Mouse (Mus musculus) midbrain, postnatal 0 days (tissue): ENCODE results near the gene Pigv. TPM values are rescaled to one million over a fixed set of nuclear protein-coding genes. Genes with fewer than 3 reads are reported as not detected.

Experiments
- ATAC-seq: fragments of 200-750 bp; cut with Nextera tagmentation; 2 replicates; pipeline ENCODE4 v1.8.0; 2017; ENCODE audit warnings: moderate number of reproducible peaks, mild to moderate bottlenecking, moderate TSS enrichment, moderate library complexity; ENCODE audit not compliant: low FRiP score
- DNase-seq: peaks from one replicate; pipeline ENCODE4 v3.0.0-alpha.2; 2015; ENCODE audit warnings: low spot score
- H3K27ac ChIP-seq: fragments of 300-500 bp; sonication (generic); 2 replicates; pipeline ENCODE4 v1.5.1; 2014; ENCODE audit warnings: low read depth, mild to moderate bottlenecking, low read length, mixed read lengths
- H3K27me3 ChIP-seq: fragments of 300-500 bp; sonication (generic); 2 replicates; pipeline ENCODE4 v1.6.1; 2014; ENCODE audit warnings: low read length, control low read depth, mixed read lengths; ENCODE audit not compliant: insufficient read depth
- H3K36me3 ChIP-seq: fragments of 300-500 bp; sonication (generic); 2 replicates; pipeline ENCODE4 v1.6.1; 2014; ENCODE audit warnings: low read length, control low read depth, mixed read lengths; ENCODE audit not compliant: insufficient read depth
- H3K4me1 ChIP-seq: fragments of 300-500 bp; sonication (generic); 2 replicates; pipeline ENCODE4 v1.6.1; 2014; ENCODE audit warnings: mild to moderate bottlenecking, control low read depth, antibody characterized with exemption, low read length, mixed read lengths; ENCODE audit not compliant: insufficient read depth
- H3K4me2 ChIP-seq: fragments of 300-500 bp; sonication (generic); 2 replicates; pipeline ENCODE4 v1.6.1; 2014; ENCODE audit warnings: low read depth, mild to moderate bottlenecking, low read length, mixed read lengths; ENCODE audit not compliant: poor library complexity, severe bottlenecking
- H3K4me3 ChIP-seq: fragments of 300-500 bp; sonication (generic); 2 replicates; pipeline ENCODE4 v1.5.1; 2014; ENCODE audit warnings: low read depth, mild to moderate bottlenecking, low read length, moderate library complexity
- H3K9ac ChIP-seq: fragments of 300-500 bp; sonication (generic); replicated peaks from 2 replicates; pipeline ENCODE4 v1.6.1; 2014; ENCODE audit warnings: mild to moderate bottlenecking, low read length, moderate library complexity, mixed read lengths; ENCODE audit not compliant: poor library complexity, severe bottlenecking
- H3K9me3 ChIP-seq: fragments of 300-500 bp; sonication (generic); 2 replicates; pipeline ENCODE4 v1.6.1; 2016; ENCODE audit warnings: low read length, control low read depth
- CTCF ChIP-seq: IDR thresholded peaks from 2 replicates; pipeline ENCODE4 v1.5.1; 2016; ENCODE audit warnings: antibody characterized with exemption, mild to moderate bottlenecking
- WGBS: fragments of 180-500 bp; shearing (Covaris S2); extraction: QIAGEN DNeasy Blood & Tissue Kit; methylation state at CpG from one replicate; pipeline ENCODE4 v1.1.7; 2014; 5-methylcytosine and 5-hydroxymethylcytosine counted together
- polyA plus RNA-seq: library from polyadenylated mRNA; unstranded; fragments of >200 nt; fragmentation: Nextera tagmentation; extraction: Ambion mirVana; gene quantifications from 2 replicates; pipeline ENCODE4 v1.2.1, GENCODE M21; 2015
- total RNA-seq: library from RNA; depleted of rRNA; stranded (reverse); fragments of >200 nt; gene quantifications from 2 replicates; pipeline ENCODE4 v1.2.3, GENCODE M21; 2014

The Pigv gene
- total and polyA plus RNA-seq, 2 experiments from 2014 or later = 8.9 to 13.5 TPM

- Histone ChIP-seq H3K4me1 (no peaks in the 10 kb centered on the region), H3K4me2 (no peak overlapping the region), H3K9me3 (no peaks in the 10 kb centered on the region), H3K27ac (no peak overlapping the region), H3K36me3 (peaks cover 86% of the 10 kb centered on the region), H3K9ac (no peak overlapping the region), H3K27me3 (no peaks in the 10 kb centered on the region), H3K4me3 (no peak overlapping the region)
- WGBS = 68% methylated on average over 7 of the region's 7 CpGs
- DNase-seq (peak; percentile 55), ATAC-seq (no peak)
- TF ChIP-seq CTCF = no peak
These were observed 16.1 kb upstream of the Pigv start for GRCm38 (mm10) chr4:133688417-133689067.

DNA sequence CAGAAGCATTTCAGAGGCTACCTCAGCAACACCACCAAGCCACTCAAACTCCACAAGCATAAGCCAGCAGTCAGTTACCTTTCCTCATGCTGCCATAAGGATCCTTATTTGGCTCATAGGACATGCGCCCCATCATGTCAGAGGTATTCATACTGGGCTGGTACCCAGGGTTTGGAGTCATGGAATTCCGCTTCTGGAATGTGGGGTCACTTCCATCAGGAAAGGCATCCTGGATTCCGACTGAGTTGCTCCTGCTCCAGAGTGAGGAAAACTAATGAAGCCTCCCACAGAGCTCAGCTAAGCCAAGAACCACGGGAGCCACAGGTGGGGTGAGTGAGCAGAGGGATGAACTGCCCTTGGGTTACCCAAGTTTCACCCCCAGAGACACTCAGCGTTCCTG lies 14.7 kb upstream of the Pigv start:
- Histone ChIP-seq H3K4me1 (no peaks in the 10 kb centered on the region), H3K4me3 (no peak overlapping the region), H3K9ac (no peak overlapping the region), H3K27me3 (no peaks in the 10 kb centered on the region), H3K9me3 (no peaks in the 10 kb centered on the region), H3K36me3 (peaks cover 79% of the 10 kb centered on the region), H3K4me2 (no peak overlapping the region), H3K27ac (no peak overlapping the region)
- DNase-seq = no peak
- 89% methylated on average over 5 of the region's 5 CpGs for WGBS
- TF ChIP-seq CTCF = no peak
- no peak for ATAC-seq

GRCm38 (mm10) chr4:133686512-133686911 lies 14.1 kb upstream of the Pigv start:
- Histone ChIP-seq H3K9ac (no peak overlapping the region), H3K4me2 (no peak overlapping the region), H3K27me3 (no peaks in the 10 kb centered on the region), H3K27ac (no peak overlapping the region), H3K4me3 (no peak overlapping the region), H3K36me3 (peaks cover 76% of the 10 kb centered on the region), H3K4me1 (no peaks in the 10 kb centered on the region), H3K9me3 (no peaks in the 10 kb centered on the region)
- no peak for DNase-seq
- TF ChIP-seq CTCF = no peak
- ATAC-seq = no peak
- WGBS = 90% methylated on average over 11 of the region's 11 CpGs

DNA sequence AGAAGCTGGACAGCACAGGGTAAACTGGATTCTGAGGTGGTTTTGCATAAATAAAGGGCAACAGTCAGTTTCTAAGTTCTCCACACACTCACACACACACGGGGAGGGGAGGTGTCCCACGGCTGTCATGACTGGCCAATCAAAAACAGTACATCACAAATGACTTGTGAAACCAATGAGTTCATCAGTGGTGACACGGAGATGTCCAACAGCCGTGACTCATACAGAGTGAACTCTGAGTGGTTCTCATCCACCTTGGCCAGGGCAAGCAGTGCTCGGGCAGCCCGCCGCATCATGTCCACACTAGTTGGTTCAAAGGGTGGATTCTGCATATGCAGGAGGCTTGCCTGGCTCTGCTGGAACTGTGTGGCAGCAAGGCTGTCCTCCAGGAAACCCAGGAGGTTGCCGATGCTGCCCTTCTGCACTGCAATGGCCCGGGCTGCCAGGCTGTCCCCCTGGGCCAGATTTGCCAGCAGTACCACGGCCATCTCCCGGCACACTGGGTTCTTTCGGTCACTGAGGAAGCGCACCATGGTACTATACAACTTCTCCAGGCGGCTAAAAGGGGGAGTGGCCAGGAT lies 7.8 kb upstream of the Pigv start:
- H3K4me1 ChIP-seq = no peaks in the 10 kb centered on the region
- H3K36me3 ChIP-seq = peaks cover 38% of the 10 kb centered on the region

GRCm38 (mm10) chr4:133679629-133680028 lies 7.2 kb upstream of the Pigv start:
- H3K36me3 ChIP-seq = peaks cover 31% of the 10 kb centered on the region
- no peaks in the 10 kb centered on the region for H3K27me3 ChIP-seq
- no peak overlapping the region for H3K9ac ChIP-seq
- no peak overlapping the region for H3K4me2 ChIP-seq
- no peaks in the 10 kb centered on the region for H3K9me3 ChIP-seq
- DNase-seq (no peak), ATAC-seq (no peak)
- no peak overlapping the region for H3K4me3 ChIP-seq
- TF ChIP-seq CTCF = no peak
- H3K27ac ChIP-seq = no peak overlapping the region
- 92% methylated on average over 7 of the region's 7 CpGs for WGBS
- H3K4me1 ChIP-seq = no peaks in the 10 kb centered on the region

More for the DNA sequence above, 7.8 kb upstream of the Pigv start:
- H3K27me3 ChIP-seq = no peaks in the 10 kb centered on the region
- no peak overlapping the region for H3K4me2 ChIP-seq
- no peak overlapping the region for H3K27ac ChIP-seq
- DNase-seq (no peak), ATAC-seq (no peak)
- WGBS = 86% methylated on average over 14 of the region's 14 CpGs
- H3K9ac ChIP-seq = no peak overlapping the region
- H3K9me3 ChIP-seq = no peaks in the 10 kb centered on the region
- no peak for TF ChIP-seq CTCF
- H3K4me3 ChIP-seq = no peak overlapping the region

DNA sequence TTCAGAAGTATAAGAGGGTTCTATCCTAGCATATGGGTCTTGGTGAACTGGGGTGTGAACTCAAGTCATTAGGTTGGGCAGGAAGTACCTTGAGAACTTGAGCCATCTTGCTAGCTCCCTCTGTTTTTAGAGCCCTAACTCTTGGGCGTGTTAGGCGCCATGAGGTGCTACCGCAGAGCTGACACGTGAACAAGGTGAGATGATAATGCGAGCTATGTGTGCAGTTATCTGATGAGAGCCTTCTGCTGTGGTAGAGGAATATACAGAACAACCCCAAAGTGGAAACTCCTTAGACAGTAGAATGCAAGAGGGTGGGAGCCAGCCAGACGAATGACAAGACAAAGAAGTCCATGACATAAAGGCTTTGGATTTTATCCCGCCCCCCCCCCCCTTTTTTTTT lies 4.8 kb upstream of the Pigv start:
- ATAC-seq (no peak), DNase-seq (no peak)
- no peak overlapping the region for H3K4me2 ChIP-seq
- no peaks in the 10 kb centered on the region for H3K9me3 ChIP-seq
- no peaks in the 10 kb centered on the region; the same call in 1 of the 2 replicates for H3K4me1 ChIP-seq
- H3K27ac ChIP-seq = no peak overlapping the region
- H3K9ac ChIP-seq = no peak overlapping the region
- no peak overlapping the region for H3K4me3 ChIP-seq
- no peak for TF ChIP-seq CTCF
- no peaks in the 10 kb centered on the region for H3K27me3 ChIP-seq
- H3K36me3 ChIP-seq = peaks cover 17% of the 10 kb centered on the region
- WGBS = 83% methylated on average over 7 of the region's 7 CpGs
